Mouse (Mus musculus) retina, postnatal 1 day (tissue): Measurements from ENCODE around the gene Nkiras1.
"Not testable (repeated sequence)": the region's sequence is repeated elsewhere in the genome, so short reads cannot be mapped to it uniquely, and the experiment has no call there.

Source experiments
- DNase-seq: peaks from one replicate; pipeline ENCODE4 v3.0.0-alpha.2; 2012

Nkiras1 gene

GRCm38 (mm10) chr14:18270529-18271441 is at the start of gene Nkiras1, which contains the start of gene Rpl15:
Gene Nkiras1, plus strand, starts transcription at chr14:18271136.
Gene Rpl15, minus strand, starts transcription at chr14:18271391.
- peak; percentile 99 for DNase-seq

- no peak for DNase-seq
Measured at GRCm38 (mm10) chr14:18221977-18222376, 49.0 kb upstream of the Nkiras1 start.

DNA sequence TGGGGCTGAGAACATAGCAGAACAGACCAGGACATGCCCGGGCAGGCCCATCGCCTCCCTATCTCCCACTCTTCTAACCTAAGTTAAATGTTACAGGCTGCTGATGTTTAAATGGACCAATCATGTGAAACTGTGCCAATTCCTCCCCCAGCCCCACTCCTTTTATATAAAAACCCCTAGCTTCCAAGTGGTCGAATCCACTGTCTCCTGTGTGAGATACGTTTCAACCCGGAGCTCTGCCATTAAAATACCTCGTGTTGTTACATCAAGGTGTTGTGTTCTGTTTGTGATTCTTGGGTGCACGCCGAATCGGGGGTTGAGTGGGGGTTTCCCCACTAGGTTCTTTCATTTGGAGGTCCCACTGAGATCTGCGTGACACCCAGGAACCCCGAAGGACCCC is 45.5 kb upstream of the Nkiras1 start:
- not testable (repeated sequence) for DNase-seq

GRCm38 (mm10) chr14:18226181-18226580 is 44.8 kb upstream of the Nkiras1 start:
- peak; percentile 38 for DNase-seq

GRCm38 (mm10) chr14:18229751-18230150 is 41.2 kb upstream of the Nkiras1 start:
- not testable (repeated sequence) for DNase-seq

GRCm38 (mm10) chr14:18231866-18232265 is 39.1 kb upstream of the Nkiras1 start:
- not testable (repeated sequence) for DNase-seq

DNA sequence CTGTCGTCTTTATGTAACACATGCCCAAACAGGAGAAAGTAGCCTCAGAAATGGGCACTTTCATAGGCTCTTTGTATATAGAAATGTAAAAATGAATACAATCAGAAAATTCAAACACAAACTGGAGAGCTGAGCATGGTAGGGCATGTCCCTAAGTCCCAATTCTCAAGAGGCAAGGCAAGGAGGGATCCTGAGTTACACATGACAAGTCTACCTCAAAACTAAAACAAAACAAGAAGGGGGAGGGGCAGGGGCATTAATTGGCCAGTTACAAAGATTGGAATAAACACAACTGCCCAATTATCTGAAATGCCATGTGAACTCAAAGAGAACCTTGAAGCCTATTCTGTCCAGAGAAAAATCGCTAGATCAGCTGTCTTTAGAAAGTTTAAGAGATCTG is 37.9 kb upstream of the Nkiras1 start:
- DNase-seq: no peak

GRCm38 (mm10) chr14:18233981-18234960 is 36.7 kb upstream of the Nkiras1 start:
- DNase-seq: no peak

- DNase-seq: not testable (repeated sequence)
Measured at GRCm38 (mm10) chr14:18236496-18237235, 34.3 kb upstream of the Nkiras1 start.

GRCm38 (mm10) chr14:18237381-18237780 is 33.6 kb upstream of the Nkiras1 start:
- DNase-seq: no peak

DNA sequence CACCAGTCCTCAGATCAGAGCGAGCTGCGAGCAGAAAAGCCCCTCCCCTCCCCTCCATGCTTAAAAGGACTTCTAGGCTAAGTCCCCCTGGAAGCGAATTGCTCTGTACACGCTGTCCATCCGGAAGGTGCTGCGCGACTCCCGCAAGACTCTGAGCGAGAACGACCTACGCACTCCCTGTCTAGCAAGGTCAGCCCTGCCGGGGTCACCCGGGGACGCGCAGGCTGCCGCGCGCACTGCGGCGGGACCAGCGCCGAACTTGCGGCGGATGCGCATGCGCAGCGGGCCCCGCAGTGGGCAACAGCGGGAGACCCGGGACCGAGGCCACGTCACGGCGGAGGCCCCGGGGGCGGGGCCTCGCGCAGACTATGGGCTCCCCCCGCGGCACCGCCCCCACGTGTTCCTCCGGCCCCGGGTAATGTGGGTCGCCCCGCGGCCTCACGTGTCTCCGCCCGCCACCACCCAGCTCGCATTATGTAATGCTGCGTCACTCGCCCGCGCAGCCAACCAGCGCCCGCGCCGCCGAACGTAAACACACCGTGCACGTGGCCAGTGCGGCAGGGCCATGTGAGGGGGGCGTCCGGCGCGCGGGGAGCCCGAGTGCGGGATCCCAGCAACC is 32.7 kb upstream of the Nkiras1 start:
- peak; percentile 98 for DNase-seq

- peak; percentile 100 for DNase-seq
Measured at GRCm38 (mm10) chr14:18238750-18239731, 31.9 kb upstream of the Nkiras1 start, which contains the start of gene Nr1d2. Gene Nr1d2, minus strand, starts transcription at chr14:18239127.

- no peak for DNase-seq
Measured at GRCm38 (mm10) chr14:18240132-18240531, 30.8 kb upstream of the Nkiras1 start.

DNA sequence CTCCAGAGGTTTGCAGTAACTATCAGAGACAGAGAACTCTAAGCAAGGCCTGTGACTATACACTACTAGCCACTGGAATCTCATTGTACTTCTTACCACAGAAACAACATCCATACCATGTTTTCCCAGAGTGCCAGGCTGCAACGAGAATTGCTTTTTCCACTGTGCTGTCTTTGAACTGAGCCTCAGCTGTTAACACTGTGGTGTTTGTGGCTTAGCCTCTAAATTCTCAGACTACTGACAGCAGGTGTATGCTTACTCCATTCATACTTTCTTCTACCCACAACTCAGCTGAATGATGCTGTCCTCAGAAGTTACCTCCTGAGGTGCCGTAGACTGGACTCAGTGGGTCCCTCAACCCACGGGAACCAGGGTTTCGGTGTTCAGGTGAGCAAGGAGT is 29.1 kb upstream of the Nkiras1 start:
- DNase-seq: no peak

DNA sequence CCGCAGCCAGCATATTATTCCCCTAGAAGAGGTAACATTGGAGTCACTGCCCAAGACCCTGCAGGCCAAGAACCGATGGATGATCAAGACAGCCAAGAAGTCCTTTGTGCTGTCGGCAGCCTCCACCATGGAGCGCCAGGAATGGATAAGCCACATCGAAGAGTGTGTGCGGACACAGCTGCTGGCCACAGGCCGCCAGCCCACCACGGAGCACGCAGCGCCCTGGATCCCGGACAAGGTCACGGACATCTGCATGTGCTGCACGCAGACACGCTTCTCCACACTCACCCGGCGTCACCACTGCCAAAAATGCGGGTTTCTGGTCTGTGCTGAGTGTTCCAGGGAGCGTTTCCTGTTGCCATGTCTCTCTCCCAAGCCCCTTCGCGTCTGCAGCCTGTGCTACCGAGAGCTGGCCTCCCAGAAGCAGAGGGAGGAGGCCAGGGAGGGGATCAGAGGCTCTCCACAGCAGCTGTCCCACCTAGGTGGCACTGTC is 28.3 kb upstream of the Nkiras1 start:
- no peak for DNase-seq

GRCm38 (mm10) chr14:18261203-18261602 is 9.7 kb upstream of the Nkiras1 start:
- DNase-seq: no peak

- DNase-seq: peak; percentile 55
Measured at GRCm38 (mm10) chr14:18263427-18263826, 7.5 kb upstream of the Nkiras1 start.

GRCm38 (mm10) chr14:18269947-18270528 is 898 bp upstream of the Nkiras1 start:
- peak; percentile 44 for DNase-seq

- DNase-seq: no peak
Measured at GRCm38 (mm10) chr14:18271666-18272065, 730 bp downstream of the Nkiras1 start.

- DNase-seq: no peak
Measured at GRCm38 (mm10) chr14:18274526-18274925, 3.6 kb downstream of the Nkiras1 start.
